Mouse (Mus musculus): ENCODE results near the gene Tbc1d14. TPM values are rescaled to one million over a fixed set of nuclear protein-coding genes. Genes with fewer than 3 reads are reported as not detected.

The Tbc1d14 gene
- total RNA-seq, 1 experiment = 12.5 TPM

DNA sequence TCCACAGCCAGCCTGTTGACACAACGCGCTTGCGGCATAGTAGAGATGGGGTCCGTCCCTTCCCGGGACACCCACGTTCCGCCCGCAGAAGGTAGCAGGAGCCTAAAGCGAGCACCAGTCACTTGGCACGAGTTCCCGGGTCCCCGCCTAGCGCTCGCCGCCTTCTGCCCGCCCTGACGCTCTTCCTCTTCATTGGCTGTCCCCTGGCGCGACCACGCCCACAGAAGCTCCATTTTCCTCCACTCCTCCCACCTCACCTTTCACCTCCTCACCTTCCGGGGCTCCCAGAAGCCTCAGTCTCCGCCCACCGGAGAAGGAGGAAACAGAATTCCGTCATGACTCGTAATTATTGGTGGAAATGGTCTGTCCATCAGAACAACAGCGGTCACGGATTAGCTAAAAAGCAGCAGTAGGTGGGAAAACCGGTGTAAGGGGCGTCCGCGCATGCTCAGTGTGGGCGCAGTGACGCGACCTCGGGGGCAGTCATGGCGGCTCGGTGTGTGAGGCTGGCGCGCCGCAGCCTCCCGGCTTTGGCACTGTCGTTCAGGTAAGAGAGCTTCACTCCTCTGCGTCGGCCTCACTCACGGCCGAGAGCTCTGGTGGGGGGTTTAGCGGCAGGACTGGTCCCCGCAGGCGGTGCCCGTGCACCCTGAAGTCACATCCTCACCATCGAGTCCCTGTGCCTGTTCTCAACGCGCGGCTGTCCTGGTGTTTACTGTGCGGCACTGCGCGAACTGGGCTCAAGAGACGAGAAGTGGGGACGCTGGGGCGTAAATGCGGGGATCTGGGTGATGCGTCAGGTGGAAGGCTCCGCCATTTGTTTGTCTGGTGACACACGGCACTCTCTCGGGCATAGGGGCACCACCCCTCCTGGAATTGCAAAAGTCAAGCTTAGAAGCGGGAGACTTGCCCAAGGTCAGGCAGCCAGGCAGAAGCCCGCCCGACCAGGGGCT is 128.1 kb downstream of the Tbc1d14 start, which contains the start of gene Grpel1:
Grpel1 (plus strand) TSS at position 290 of the 953 bp plus-strand sequence.
- peak within 1 kb of the TSS; percentile 72 for H3K27ac ChIP-seq (ENCODE audit: insufficient read depth, low read depth, low read length, poor library complexity, severe bottlenecking)
- H3K4me1 ChIP-seq (ENCODE audit: control insufficient read depth in 2 of 2, insufficient read depth in 2 of 2, low read length in 2 of 2, poor library complexity in 1 of 2) = peaks cover 0 to 3% of the 10 kb centered on the region in 2 experiments; a peak in 1 of 4 replicates
- in situ Hi-C loops (cut with MboI; ENCODE audit: low sequenced_read_pairs in 2 of 2, unreplicated experiment in 2 of 2) = loop anchor here (5.0 to 10.0 kb wide), 2 partner anchors 117 to 280 kb away; partner anchors contain the start of gene Bloc1s4 (in 2 of the 2)
- no peak for TF ChIP-seq MAFK (IDR thresholded peaks at IDR 0.05; ENCODE audit: insufficient read depth, low read depth, low read length)
- no peak for TF ChIP-seq HCFC1 (IDR thresholded peaks at IDR 0.05; ENCODE audit: borderline replicate concordance, insufficient read depth, low read length)
- TF ChIP-seq CHD2 (IDR thresholded peaks at IDR 0.05; ENCODE audit: low read depth, low read length) = peak; percentile 72; the same call in 1 of the 2 replicates
- no peak for TF ChIP-seq ZC3H11A (IDR thresholded peaks at IDR 0.05; ENCODE audit: borderline replicate concordance, low read depth, low read length)
- no peak for TF ChIP-seq ZNF384 (IDR thresholded peaks at IDR 0.05; ENCODE audit: low read depth, low read length)
- H3K36me3 ChIP-seq (ENCODE audit: control insufficient read depth, insufficient read depth, low read length, poor library complexity, severe bottlenecking) = peaks cover 8% of the 10 kb centered on the region
- H3K9me3 ChIP-seq (ENCODE audit: control insufficient read depth, insufficient read depth, low read depth, low read length) = no peaks in the 10 kb centered on the region
- H3K4me3 ChIP-seq (ENCODE audit: insufficient read depth in 1 of 2, low read depth in 1 of 2, low read length in 2 of 2, poor library complexity in 1 of 2, severe bottlenecking in 1 of 2) = peak within 1 kb of the TSS; percentile 88 to 98
- peak within 1 kb of the TSS; percentile 97 for H3K9ac ChIP-seq (ENCODE audit: insufficient read depth, low read depth, low read length, poor library complexity, severe bottlenecking)
- DNase-seq (ENCODE audit: low read depth, low spot score) = peak; percentile 100

GRCm38 (mm10) chr5:36463391-36463790 is 129.7 kb downstream of the Tbc1d14 start:
- Histone ChIP-seq H3K9me3 (ENCODE audit: control insufficient read depth, insufficient read depth, low read depth, low read length) (no peaks in the 10 kb centered on the region), H3K27ac (ENCODE audit: insufficient read depth, low read depth, low read length, poor library complexity, severe bottlenecking) (no peak overlapping the region), H3K9ac (ENCODE audit: insufficient read depth, low read depth, low read length, poor library complexity, severe bottlenecking) (no peak overlapping the region), H3K4me1 (ENCODE audit: control insufficient read depth in 2 of 2, insufficient read depth in 2 of 2, low read length in 2 of 2, poor library complexity in 1 of 2) (peaks cover 0 to 3% of the 10 kb centered on the region in 2 experiments; a peak in 1 of 4 replicates), H3K4me3 (ENCODE audit: insufficient read depth in 1 of 2, low read depth in 1 of 2, low read length in 2 of 2, poor library complexity in 1 of 2, severe bottlenecking in 1 of 2) (no peak overlapping the region), H3K36me3 (ENCODE audit: control insufficient read depth, insufficient read depth, low read length, poor library complexity, severe bottlenecking) (no peaks in the 10 kb centered on the region)
- no peak for DNase-seq (ENCODE audit: low read depth, low spot score)
- no peak for TF ChIP-seq ZC3H11A (IDR thresholded peaks at IDR 0.05; ENCODE audit: borderline replicate concordance, low read depth, low read length)
- TF ChIP-seq CHD2 (IDR thresholded peaks at IDR 0.05; ENCODE audit: low read depth, low read length) = no peak
- no peak for TF ChIP-seq MAFK (IDR thresholded peaks at IDR 0.05; ENCODE audit: insufficient read depth, low read depth, low read length)
- TF ChIP-seq HCFC1 (IDR thresholded peaks at IDR 0.05; ENCODE audit: borderline replicate concordance, insufficient read depth, low read length) = no peak
- TF ChIP-seq ZNF384 (IDR thresholded peaks at IDR 0.05; ENCODE audit: low read depth, low read length) = no peak
- in situ Hi-C loops (cut with MboI; ENCODE audit: low sequenced_read_pairs in 2 of 2, unreplicated experiment in 2 of 2) = loop anchor here (5.0 to 10.0 kb wide), 2 partner anchors 119 to 281 kb away; partner anchors contain the start of gene Bloc1s4 (in 2 of the 2)

DNA sequence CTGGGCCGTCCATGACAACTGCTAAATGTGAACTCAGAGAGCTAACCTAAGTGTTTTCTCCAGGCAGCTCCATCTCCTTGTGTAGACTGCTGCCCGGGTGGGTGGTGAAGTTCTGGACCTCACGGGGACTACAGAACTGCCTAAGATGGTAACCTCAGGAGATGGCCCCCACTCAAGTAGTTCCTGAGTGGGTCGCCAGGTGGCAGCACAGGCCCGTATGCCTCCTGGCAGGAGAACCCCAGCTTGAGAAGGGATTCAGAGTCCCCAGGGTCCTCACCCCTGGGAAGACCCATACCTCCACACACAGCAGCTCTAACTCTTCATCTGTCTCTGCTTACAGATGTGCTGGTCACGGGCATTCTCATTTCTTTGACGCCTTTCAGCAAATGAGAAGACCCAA is 130.3 kb downstream of the Tbc1d14 start:
- Histone ChIP-seq H3K9ac (ENCODE audit: insufficient read depth, low read depth, low read length, poor library complexity, severe bottlenecking) (no peak overlapping the region), H3K27ac (ENCODE audit: insufficient read depth, low read depth, low read length, poor library complexity, severe bottlenecking) (no peak overlapping the region), H3K4me3 (ENCODE audit: insufficient read depth in 1 of 2, low read depth in 1 of 2, low read length in 2 of 2, poor library complexity in 1 of 2, severe bottlenecking in 1 of 2) (no peak overlapping the region), H3K36me3 (ENCODE audit: control insufficient read depth, insufficient read depth, low read length, poor library complexity, severe bottlenecking) (no peaks in the 10 kb centered on the region), H3K4me1 (ENCODE audit: control insufficient read depth in 2 of 2, insufficient read depth in 2 of 2, low read length in 2 of 2, poor library complexity in 1 of 2) (peaks cover 0 to 3% of the 10 kb centered on the region in 2 experiments; a peak in 1 of 4 replicates), H3K9me3 (ENCODE audit: control insufficient read depth, insufficient read depth, low read depth, low read length) (no peaks in the 10 kb centered on the region)
- DNase-seq (ENCODE audit: low read depth, low spot score) = peak; percentile 76
- in situ Hi-C loops (cut with MboI; ENCODE audit: low sequenced_read_pairs in 2 of 2, unreplicated experiment in 2 of 2) = loop anchor here (5.0 to 10.0 kb wide), 2 partner anchors 119 to 282 kb away; partner anchors contain the start of gene Bloc1s4 (in 2 of the 2)
- TF ChIP-seq HCFC1 (IDR thresholded peaks at IDR 0.05; ENCODE audit: borderline replicate concordance, insufficient read depth, low read length) (no peak), ZC3H11A (IDR thresholded peaks at IDR 0.05; ENCODE audit: borderline replicate concordance, low read depth, low read length) (peak; percentile 82; the same call in 1 of the 2 replicates), ZNF384 (IDR thresholded peaks at IDR 0.05; ENCODE audit: low read depth, low read length) (0 out of 2 replicates have a peak, but pooled peaks have one; percentile 25)

DNA sequence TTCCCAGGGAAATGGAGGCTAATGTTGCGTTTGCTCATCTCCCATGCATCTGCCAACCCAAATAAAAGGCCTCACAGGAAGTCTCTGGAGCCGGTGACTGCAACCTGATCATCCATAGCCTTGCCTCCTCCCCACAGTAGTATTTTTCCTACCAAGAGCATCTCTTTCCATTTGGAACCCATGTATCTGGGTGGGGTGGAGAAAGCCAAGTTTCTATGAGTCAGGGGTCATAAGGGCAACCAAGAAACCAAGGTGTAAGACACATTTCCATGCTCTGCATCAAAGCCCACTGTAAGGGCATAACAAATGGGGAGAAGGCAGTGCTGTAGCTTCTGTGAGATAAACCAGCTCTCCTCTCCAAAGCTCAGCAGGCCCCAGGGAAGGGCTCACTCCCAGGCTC is 131.8 kb downstream of the Tbc1d14 start:
- in situ Hi-C loops (cut with MboI; ENCODE audit: low sequenced_read_pairs in 2 of 2, unreplicated experiment in 2 of 2) = loop anchor here (5.0 to 10.0 kb wide), 2 partner anchors 121 to 284 kb away; partner anchors contain the start of gene Bloc1s4 (in 2 of the 2)
- H3K36me3 ChIP-seq (ENCODE audit: control insufficient read depth, insufficient read depth, low read length, poor library complexity, severe bottlenecking) = no peaks in the 10 kb centered on the region
- H3K27ac ChIP-seq (ENCODE audit: insufficient read depth, low read depth, low read length, poor library complexity, severe bottlenecking) = no peak overlapping the region
- TF ChIP-seq HCFC1 (IDR thresholded peaks at IDR 0.05; ENCODE audit: borderline replicate concordance, insufficient read depth, low read length) (no peak), CHD2 (IDR thresholded peaks at IDR 0.05; ENCODE audit: low read depth, low read length) (no peak), MAFK (IDR thresholded peaks at IDR 0.05; ENCODE audit: insufficient read depth, low read depth, low read length) (no peak), ZNF384 (IDR thresholded peaks at IDR 0.05; ENCODE audit: low read depth, low read length) (no peak), ZC3H11A (IDR thresholded peaks at IDR 0.05; ENCODE audit: borderline replicate concordance, low read depth, low read length) (no peak)
- H3K4me3 ChIP-seq (ENCODE audit: insufficient read depth in 1 of 2, low read depth in 1 of 2, low read length in 2 of 2, poor library complexity in 1 of 2, severe bottlenecking in 1 of 2) = no peak overlapping the region
- H3K9ac ChIP-seq (ENCODE audit: insufficient read depth, low read depth, low read length, poor library complexity, severe bottlenecking) = no peak overlapping the region
- H3K4me1 ChIP-seq (ENCODE audit: control insufficient read depth in 2 of 2, insufficient read depth in 2 of 2, low read length in 2 of 2, poor library complexity in 1 of 2) = peaks cover 0 to 3% of the 10 kb centered on the region in 2 experiments; a peak in 1 of 4 replicates
- no peaks in the 10 kb centered on the region for H3K9me3 ChIP-seq (ENCODE audit: control insufficient read depth, insufficient read depth, low read depth, low read length)
- DNase-seq (ENCODE audit: low read depth, low spot score) = no peak
